Mouse (Mus musculus): ENCODE data around the gene Fam19a2. TPM values are rescaled to one million over a fixed set of nuclear protein-coding genes. Genes with fewer than 3 reads are reported as not detected.

The Fam19a2 gene
- total RNA-seq, 2 experiments from 2014 or later, result not detected

DNA sequence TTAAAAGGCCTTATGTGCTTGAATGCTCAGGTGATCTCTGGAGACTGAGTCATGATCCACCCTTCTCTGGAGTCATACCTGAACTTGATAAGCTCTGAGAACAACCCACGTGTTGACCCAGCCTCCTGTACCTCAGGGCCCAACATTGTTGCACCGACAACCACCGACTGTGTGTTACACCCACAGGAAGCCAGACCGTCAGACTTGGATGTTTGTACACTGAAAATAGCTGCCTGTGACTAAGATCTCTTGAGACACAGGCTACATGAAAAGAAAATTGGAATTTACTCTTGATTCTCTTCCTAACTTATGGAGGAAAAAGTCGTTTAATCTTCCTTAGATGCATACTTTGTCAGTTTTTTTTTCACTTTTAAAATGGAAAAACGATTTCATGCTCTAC is 121.8 kb downstream of the Fam19a2 start:
- no peak for DNase-seq

DNA sequence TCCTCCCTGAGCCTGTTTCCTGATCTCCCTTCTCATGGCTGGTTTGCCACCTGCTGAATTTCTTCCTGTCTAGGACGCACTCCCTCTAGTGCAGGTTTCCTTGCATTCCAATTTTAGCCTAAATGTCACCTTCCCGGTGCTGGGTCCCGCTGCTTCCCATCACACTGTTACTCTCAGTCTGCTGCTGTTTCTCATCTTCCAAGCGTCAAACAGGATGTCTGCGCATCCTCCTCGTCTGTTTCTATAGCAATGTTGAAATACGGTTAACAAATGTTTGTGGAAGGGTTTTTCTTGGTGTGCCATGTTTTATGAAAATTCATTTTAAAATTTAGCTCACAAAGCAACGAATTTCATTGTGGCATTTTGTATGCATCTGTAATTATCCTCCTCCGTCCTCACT is 131.6 kb downstream of the Fam19a2 start:
- DNase-seq, result no peak

DNA sequence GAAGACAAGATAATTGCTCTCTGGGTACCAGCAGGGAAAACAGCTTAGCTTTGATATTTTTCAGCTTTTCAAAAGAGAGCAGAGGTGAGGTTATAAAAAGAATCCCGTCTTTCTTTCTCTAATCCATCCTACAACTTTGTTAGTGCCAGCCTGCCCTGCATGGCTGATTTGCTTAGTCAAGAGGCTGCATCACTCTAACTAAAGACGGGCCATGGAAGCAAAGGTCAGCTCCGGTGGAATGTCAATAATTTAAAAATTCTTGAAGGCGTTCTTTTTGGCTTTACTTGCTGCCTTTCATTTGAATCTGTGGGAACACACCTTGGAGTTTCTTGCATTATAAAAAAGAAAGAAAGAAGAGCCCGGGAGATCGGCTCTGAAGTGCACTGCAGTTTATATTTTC is 134.3 kb downstream of the Fam19a2 start:
- DNase-seq, result no peak

DNA sequence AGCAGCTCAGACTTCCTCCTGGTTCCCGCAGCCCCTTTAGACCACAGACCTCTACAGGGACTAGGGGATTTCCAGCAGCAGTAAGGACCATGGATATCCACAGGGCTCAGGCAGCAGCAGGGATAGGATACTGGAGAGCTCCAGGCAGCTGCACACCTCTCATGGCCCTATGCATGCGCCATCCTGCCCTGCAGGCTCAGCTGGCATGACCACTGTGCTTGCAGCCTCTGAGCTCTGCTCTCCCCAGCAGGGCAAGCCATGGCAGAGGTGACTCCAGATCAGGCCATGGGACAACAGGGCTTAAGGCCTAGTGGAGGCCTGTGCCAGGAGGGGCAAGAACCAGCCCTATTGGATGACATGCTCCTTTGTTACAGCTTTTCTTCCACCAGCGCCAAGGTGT is 137.4 kb downstream of the Fam19a2 start:
- no peak for DNase-seq

DNA sequence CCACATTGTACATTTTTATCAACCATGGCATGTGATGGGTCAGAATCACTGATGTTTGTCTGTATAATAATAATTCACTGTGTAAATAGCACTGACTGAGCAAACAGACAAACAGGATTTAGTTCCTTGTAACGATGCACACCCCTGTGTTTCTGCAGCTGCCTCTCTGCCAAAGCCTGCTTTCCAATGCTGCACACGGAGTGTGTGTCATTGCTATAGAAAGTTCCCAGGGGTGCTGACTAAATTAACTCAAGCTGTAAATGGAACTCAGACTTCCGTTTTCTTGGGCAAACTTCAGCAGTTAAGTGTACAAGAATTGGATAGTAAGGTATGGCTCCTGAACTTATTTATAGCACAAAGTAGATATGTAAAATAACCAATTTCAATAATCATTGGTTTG is 138.7 kb downstream of the Fam19a2 start:
- no peak for DNase-seq

DNA sequence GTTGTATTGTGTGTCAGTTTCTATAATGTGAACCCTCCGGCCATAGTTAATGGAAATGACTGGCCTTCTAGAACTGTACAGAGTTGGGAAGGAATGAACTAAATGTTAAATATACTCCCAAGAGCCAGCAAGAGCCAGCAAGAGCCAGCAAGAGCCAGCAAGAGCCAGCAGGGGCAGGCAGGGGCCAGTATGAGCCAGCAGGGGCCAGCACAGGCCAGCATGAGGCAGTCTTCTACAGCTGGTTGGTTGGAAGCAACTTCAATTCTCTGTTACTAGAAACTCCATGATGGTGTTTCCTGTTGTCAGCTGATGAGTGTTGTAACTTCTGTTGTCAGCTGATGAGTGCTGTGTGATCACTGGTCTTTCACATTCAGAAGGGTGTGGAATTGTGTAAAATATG is 151.2 kb downstream of the Fam19a2 start:
- DNase-seq, result no peak

DNA sequence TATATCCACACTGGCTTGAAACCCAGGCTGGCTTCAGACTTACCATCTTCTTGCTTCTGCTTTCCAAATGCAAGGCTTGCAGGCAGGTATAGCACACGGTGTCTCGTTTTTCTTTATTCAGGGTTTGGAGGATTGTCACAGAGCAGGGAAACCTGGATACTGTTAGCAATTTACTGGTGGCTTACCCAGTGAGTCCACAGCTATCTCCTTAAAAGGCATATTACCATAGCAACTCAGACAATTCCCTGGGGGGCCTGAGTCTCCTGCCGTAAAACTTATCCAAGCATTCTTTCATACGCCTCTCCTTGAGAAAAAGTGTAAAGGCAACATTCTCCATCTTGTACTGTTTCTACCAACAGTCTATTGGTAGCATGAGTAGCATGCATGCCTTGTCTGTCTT is 152.2 kb downstream of the Fam19a2 start:
- DNase-seq, result no peak

DNA sequence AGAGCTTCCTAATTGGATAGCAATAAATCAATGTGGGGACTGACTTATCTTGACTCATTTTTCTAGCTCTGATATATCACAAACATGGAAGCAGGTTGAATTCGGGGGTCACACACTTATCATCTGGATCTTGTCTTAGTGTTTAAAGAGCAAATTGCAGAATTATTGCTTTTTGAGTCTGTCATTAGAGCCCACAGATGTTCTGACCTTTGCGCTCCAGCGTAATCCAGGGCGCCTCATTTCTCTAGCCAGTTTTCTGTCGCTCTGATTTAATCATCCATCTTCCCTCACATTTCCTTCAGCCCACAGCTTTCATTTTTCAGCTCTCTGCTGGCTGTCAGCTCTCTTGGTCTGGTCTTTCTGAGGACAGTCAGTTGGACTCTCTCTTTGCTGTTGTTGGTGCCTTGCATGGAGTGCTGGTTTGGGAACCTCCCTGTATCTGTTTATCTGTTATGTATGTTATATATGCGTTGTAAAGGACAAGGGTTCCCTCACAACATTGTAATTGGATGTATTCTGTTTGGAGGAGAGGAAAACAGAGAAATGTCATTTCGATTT is 154.9 kb downstream of the Fam19a2 start:
- DNase-seq, result no peak

DNA sequence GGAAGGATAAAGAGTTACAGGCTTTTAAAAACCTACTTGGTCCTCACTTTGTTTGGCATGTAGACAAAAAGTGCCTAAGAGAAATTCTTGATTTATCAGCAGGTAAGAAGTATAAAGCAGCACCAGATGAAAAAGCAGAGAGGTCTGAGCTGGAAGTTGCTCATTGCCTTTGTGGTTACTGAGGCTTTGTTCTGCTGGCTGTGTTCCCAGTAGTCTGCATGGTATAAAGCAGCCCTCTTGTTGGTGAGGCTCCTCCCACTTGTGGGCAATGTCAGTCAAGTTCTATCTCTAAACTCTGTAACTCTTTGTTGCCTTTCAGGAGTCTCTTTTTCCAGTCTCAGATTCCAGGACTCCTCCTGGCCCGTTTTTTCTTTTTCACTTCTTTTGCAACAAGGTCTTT is 156.5 kb downstream of the Fam19a2 start:
- no peak for DNase-seq

DNA sequence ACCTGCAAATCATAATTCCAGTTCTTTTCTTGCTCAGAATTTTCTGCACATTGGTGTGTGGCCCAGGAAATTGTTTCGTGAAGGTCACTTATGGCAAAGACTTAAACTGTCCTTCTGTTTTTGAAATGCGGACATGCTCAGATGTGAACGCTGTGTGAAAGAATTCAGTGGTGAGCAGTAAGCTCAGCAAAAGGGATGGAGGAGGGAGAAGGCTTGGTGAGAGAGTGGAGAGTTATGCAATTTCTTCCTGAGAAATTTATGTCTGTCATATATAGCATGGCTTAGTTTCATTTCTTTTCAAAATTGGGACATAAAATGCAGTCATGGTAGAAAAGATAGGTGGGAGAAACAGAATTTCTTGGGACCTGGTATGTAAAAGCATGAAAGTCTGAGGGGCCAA is 160.7 kb downstream of the Fam19a2 start:
- DNase-seq, result no peak

DNA sequence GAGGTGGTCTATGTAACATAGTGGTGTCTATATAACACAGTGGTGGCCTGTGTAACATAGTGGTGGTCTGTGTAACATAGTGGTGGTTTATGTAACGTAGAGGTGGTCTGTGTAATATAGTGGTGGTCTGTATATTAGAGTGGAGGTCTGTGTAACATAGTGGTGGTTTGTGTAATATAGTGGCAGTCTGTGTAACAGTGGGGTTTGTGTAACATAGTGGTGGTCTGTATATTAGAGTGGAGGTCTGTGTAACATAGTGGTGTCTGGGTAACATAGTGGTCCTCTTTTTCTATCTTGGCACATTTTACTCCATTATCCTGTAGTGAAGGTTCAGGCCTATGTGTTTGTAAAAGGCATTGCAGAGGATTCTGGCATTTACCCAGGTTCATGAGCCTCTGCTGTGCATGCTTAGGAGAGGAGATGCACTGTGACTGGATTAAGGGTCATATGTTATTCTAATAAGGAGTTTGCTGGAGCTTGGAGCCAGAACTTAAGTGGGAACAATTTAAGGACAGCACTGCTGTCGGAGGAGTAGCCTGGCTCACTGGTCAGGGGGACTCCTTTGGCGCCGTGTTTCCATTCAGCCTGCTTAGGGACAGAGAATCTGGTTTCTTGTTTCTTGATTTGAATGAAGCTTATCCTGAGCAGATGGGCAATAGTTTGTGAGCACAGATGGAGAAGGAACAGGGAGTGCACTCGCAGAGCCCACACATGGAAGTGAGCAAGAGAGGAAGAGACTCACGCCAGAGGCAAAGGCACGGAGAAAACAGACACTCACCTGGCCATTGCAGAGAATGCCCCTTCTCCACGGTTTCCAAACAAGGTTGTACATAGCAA is 162.9 kb downstream of the Fam19a2 start:
- DNase-seq, result peak; percentile 6

DNA sequence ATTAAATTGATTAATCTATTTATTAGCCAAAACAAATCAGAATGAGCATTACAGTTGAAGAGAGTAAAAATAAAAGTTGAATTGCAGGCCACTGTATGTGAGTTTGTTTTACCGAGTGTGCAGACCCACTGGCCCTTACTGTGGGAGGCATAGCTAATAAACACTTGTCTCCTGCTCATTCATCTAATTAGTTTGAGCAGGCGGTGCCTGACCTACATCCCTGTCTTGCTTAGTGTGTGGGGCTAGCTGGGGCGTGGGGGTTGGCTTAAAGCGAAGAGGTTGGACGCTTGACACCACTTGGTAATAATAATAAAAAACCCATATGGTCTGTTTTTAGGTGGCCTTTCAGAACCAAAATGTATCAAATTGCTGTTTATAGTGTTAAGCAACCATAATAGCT is 167.8 kb downstream of the Fam19a2 start:
- DNase-seq, result no peak

DNA sequence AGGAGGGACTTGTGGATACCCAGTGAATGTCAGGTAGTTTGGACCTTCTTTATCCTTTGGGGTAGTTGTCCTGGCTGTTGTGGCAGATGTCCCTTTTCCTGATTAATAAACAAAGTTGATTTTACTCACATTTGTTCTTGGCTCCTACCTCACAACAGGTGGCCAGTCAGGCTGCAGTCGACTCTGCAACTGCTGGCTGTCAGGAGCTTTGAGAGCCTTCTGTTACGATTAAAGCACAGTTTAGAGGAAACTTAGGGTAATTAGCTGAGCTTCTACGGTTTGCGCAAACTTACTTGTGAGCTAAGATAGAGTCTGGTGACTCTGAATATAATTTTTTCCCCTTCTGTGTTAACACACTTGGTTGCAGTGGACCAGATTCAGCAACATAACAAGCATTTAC is 173.8 kb downstream of the Fam19a2 start:
- DNase-seq, result no peak

DNA sequence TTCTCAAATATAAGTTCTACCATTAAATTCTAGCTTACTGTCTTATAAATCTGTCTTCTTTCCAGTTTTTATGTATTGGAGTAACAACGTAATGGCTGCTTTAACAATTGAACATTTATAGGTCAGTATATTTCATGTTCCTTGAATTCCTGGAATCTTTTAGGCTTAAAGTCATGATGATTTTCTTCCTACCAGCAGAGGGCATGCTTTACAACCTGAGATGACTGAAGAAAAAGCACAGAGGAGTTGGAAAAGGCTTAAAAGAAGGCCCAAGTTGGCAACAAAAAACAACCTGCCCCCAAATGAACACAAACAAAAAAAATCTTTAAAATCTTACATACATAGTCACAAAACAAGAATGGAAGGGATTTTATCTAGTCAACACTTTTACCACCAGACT is 193.0 kb downstream of the Fam19a2 start:
- no peak for DNase-seq

DNA sequence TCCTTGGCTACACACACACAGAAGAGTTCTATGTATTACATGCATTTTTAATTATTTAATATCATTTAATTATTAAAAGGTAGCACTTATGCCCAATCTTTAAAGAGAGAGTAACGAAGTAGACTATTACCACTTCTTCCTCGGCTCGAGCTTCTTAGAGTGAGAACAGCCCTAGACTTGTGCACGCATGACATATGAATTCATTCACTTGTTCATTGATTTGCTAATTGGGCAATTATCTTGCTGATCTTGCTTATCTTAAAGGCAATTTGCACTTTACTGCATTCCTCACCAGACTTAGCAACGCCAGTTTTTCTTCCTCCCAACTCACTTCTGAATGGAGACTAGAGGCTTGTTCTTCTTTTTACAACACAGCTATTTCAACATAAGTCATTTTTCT is 196.7 kb downstream of the Fam19a2 start:
- no peak for DNase-seq

DNA sequence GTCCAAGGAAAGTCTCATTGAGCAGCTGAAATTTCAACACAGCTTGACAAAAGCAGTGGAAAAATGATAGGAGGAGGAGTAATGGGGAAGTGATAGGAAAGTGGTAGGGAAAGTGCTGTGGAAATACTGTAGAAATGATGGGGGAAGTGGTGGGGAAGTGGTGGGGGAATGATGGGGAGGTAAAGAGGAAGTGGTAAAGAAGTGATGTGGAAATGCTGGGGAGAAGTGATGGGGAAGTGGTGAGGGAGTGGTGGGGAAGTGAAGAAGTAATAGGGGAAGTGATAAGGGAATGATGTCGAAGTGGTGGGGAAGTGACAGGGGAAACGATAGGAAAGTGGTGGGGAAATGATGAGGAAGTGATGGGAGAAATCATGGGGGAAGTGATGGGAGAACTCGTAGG is 198.5 kb downstream of the Fam19a2 start:
- no peak for DNase-seq

DNA sequence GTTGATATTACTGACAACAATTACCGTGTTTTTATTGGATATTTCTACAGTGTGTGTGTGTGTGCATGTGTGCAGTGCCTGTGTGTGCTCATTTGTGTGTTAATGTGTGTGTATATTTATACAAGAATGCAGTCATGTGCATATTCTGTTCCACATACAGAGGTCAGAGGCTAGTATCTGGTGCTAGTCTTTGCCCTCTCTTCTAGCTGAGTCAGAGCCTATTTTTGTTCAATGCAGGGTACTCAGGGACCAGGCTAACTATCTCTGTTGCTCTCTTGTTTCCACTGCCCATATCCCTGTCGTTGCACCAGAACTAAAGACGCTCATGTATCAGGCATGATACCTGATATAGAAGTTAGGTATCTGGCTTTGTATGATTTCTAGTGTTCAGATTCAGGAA is 251.0 kb downstream of the Fam19a2 start:
- no peak for DNase-seq

DNA sequence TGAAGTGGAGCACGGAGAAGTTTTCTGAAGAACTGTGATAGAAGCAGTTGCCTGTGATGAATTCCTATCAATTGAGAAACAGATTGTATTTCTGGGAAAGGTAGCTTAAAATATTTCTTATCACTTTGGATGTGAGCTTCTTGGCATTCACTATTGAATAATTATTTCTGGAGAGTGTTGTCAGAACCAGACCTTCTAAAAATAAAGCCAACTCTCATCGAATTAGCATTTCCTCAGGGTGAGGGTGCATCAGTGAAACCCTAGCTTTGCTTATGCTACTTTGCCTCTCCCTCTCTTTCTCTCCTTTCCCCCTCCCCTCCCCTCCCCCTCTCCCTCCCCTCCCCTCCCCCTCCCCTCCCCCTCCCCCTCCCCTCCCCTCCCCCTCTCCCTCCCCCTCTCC is 256.8 kb downstream of the Fam19a2 start:
- no peak for DNase-seq

DNA sequence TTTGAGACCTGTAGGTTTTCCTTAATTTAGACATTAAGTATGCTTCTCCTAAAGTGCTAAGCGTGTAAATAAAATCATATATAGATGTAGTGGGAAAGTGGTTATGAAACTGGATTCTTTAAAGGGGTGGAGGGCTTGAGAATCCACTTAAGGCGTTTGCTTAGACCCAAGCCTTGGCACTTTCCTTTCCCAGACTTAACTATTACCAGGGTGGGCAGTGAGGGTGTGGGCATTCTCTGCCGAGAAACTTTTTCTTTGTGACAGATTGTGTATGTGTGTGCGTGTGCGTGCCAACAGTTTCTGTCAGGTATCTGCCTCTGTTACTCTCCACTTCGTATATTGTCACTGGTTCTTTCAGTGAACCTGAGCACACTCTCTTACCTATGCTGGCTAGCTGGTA is 257.4 kb downstream of the Fam19a2 start:
- DNase-seq, result no peak

DNA sequence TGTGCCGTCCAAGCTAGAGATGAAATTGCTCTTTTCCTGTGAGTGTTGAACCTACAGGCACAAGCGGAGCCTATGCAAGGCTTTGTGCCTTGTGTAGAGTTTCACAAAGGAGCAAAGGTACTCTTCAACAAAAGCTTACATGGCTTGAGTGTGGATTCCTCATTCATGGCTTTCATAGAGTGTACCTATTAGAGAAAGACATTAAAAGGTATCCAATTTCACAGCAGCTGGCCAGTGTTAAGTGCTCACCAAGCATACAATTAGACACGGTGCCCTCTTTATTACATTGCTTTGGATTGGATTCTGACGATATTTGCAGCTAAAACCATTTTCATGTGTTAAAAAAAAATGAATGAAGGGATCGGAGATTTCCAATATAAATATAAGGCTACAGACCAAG is 261.6 kb downstream of the Fam19a2 start:
- no peak for DNase-seq

DNA sequence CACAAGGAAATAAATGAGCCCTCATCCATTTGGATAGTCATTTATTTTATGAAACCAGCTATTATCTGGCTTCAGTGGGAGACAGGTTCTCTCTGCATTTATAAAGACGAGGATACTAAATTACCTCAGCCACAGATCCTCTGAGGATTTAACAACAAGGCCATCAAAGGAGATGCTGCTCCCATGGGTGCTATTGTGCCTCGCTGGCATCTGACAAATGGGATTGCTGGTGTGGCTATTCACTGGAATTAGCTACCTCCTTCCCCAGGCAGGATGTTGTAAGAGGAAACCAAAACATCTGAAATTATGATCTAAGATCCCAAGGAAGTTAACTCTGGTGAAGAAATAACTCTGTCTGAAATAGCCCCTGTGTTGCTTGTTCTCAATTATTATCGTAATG is 262.3 kb downstream of the Fam19a2 start:
- DNase-seq, result no peak

DNA sequence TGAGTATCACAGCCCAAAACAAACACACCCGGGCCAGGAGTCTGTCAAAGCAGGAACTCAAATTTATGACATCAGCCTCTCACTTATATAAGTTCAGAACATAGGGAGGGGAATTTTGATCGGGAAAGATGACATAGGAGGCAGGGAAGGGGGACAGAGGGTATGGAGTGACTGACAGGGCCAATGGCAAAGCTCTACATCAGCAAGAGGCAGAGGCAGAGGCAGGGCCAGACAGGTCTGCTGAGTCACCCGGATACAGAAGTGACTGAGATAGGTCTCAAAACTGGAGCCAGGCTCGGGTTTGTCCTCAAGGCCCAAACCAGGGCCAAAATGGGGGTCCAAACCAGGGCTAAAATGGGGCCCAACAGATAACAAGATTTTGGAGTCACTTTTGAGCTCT is 272.3 kb downstream of the Fam19a2 start:
- no peak for DNase-seq

DNA sequence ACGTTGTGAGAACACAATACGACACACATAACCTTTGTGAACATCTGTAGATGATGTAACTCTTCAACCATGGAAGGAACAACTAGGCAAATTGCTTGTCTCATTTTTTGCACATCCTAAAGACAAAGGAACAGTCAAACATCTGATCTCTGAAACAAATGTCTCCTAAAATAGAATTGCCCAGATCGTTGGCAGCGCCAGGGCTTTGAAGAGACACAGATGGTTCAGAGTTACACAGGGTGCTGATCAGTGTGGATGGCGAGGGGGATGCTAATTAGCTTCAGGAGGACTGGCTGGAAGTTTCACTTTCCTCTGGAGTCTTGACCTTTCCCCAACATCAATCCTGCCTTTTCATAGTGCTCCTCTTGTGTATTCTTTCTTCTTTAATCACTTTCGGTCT is 284.6 kb downstream of the Fam19a2 start:
- DNase-seq, result no peak

DNA sequence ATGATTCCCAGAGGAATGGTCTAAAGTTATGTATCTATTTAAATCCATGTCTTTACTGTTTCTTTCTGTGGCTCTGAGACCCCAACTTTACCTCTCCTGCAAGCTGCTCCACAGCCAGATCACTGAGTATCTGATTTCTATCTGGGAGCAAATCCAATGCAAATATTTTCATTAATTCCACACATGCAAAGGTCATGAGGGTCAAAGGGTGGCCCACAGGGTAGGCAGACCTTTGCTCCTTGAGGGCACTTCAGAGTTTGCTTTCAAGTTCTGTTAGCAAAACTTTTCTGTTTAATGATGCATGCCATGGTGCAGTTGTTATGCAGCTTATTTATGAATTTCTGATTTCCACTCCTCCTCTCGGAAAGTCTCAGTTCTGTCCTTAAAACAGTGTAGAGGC is 303.9 kb downstream of the Fam19a2 start:
- DNase-seq, result no peak
